Mouse (Mus musculus) heart, adult 18-20 months (tissue): ENCODE results near the gene Rps2. TPM values are rescaled to one million over a fixed set of nuclear protein-coding genes. Genes with fewer than 3 reads are reported as not detected.
"Not testable (repeated sequence)": the region's sequence is repeated elsewhere in the genome, so short reads cannot be mapped to it uniquely, and the experiment has no call there.

Experiments used
- DNase-seq, 2 experiments: peaks; one replicate each; pipeline ENCODE4 v3.0.0; 2021 to 2022; ENCODE audit warnings: mixed read lengths in 1 of 2
- long read RNA-seq, 2 experiments: library from polyadenylated mRNA; stranded (forward); transcript quantifications; one replicate each; pipeline ENCODE4 v2.0.0; 2021
- total RNA-seq, 2 experiments: library from RNA; stranded (reverse); gene quantifications; 2 replicates each; pipeline ENCODE4 v1.2.3; 2021

Rps2 gene
- 100 to 1,000 TPM; 701 to 738 TPM for total RNA-seq
- long read RNA-seq, experiment 1, transcript Rps2-201 (5 exons, 1,094 nt): minor isoform, 18 of 95 reads
- long read RNA-seq, experiment 1, transcript Rps2-208 (6 exons, 998 nt): major isoform, 74 of 95 reads
- long read RNA-seq, experiment 1, partial matches to known transcripts: 1 of 95 reads
- long read RNA-seq, experiment 1, other reads (novel, unspliced or antisense): 1 of 95 reads
- long read RNA-seq, experiment 2, transcript Rps2-208 (6 exons, 998 nt): major isoform, 75 of 89 reads
- long read RNA-seq, experiment 2, transcript Rps2-201 (5 exons, 1,094 nt): minor isoform, 11 of 89 reads
- long read RNA-seq, experiment 2, partial matches to known transcripts: 1 of 89 reads
- long read RNA-seq, experiment 2, other reads (novel, unspliced or antisense): 1 of 89 reads

- no peak for DNase-seq
Measured at GRCm38 (mm10) chr17:24717943-24718342, at the start of gene Rps2, which contains the start of gene Rnf151. TSS of gene Rps2 (plus strand) at chr17:24718116. TSS of gene Rnf151 (minus strand) at chr17:24718063.

- not testable (repeated sequence) for DNase-seq
Measured at GRCm38 (mm10) chr17:24669214-24669544, 48.7 kb upstream of the Rps2 start.

- DNase-seq: peak; percentile 95 to 96
Measured at GRCm38 (mm10) chr17:24669545-24670245, 48.2 kb upstream of the Rps2 start, which contains the start of gene Zfp598. TSS of gene Zfp598 (plus strand) at chr17:24669687.

GRCm38 (mm10) chr17:24670246-24670844, 47.6 kb upstream of the Rps2 start:
- DNase-seq: no peak

- no peak for DNase-seq
Measured at GRCm38 (mm10) chr17:24671346-24671745, 46.6 kb upstream of the Rps2 start.

GRCm38 (mm10) chr17:24672141-24672540, 45.8 kb upstream of the Rps2 start:
- DNase-seq: peak; percentile 60 to 82

GRCm38 (mm10) chr17:24674277-24674676, 43.6 kb upstream of the Rps2 start:
- no peak for DNase-seq

- DNase-seq: peak; percentile 59 to 81
Measured at GRCm38 (mm10) chr17:24676187-24676586, 41.7 kb upstream of the Rps2 start.

GRCm38 (mm10) chr17:24676877-24677276, 41.0 kb upstream of the Rps2 start:
- DNase-seq: no peak

- no peak for DNase-seq
Measured at GRCm38 (mm10) chr17:24677500-24678080, 40.3 kb upstream of the Rps2 start.

- DNase-seq: peak in 1 of 2 experiments; percentile 28
Measured at GRCm38 (mm10) chr17:24686514-24686913, 31.4 kb upstream of the Rps2 start.

GRCm38 (mm10) chr17:24687146-24687595, 30.7 kb upstream of the Rps2 start:
- peak; percentile 63 to 64 for DNase-seq

- DNase-seq: no peak
Measured at GRCm38 (mm10) chr17:24687599-24687998, 30.3 kb upstream of the Rps2 start.

GRCm38 (mm10) chr17:24689251-24690081, 28.4 kb upstream of the Rps2 start, which contains the start of gene Syngr3:
TSS of gene Syngr3 (minus strand) at chr17:24689955.
- no peak for DNase-seq

GRCm38 (mm10) chr17:24692385-24692784, 25.5 kb upstream of the Rps2 start:
- DNase-seq: peak in 1 of 2 experiments; percentile 28

- DNase-seq: no peak
Measured at GRCm38 (mm10) chr17:24695326-24696010, 22.4 kb upstream of the Rps2 start.

- peak; percentile 87 to 93 for DNase-seq
Measured at GRCm38 (mm10) chr17:24696011-24696697, 21.8 kb upstream of the Rps2 start, which contains the start of the genes Gfer and Noxo1. TSS of gene Gfer (minus strand) at chr17:24696156. TSS of gene Noxo1 (plus strand) at chr17:24696234.

- DNase-seq: no peak
Measured at GRCm38 (mm10) chr17:24697985-24698384, 19.9 kb upstream of the Rps2 start.

- DNase-seq: no peak
Measured at GRCm38 (mm10) chr17:24698715-24699114, 19.2 kb upstream of the Rps2 start.

GRCm38 (mm10) chr17:24699473-24699872, 18.4 kb upstream of the Rps2 start:
- DNase-seq: no peak
